Mouse (Mus musculus) forelimb bud, embryonic 11.5 days (tissue): ENCODE data around the gene Nudt5.
A peak's percentile ranks its signal among the peaks of the same experiment; 100 is the strongest.

Experiments used
- DNase-seq: peaks from one replicate; pipeline ENCODE4 v3.0.0-alpha.2; 2012; ENCODE audit warnings: low read depth, low spot score

Gene Nudt5

DNA sequence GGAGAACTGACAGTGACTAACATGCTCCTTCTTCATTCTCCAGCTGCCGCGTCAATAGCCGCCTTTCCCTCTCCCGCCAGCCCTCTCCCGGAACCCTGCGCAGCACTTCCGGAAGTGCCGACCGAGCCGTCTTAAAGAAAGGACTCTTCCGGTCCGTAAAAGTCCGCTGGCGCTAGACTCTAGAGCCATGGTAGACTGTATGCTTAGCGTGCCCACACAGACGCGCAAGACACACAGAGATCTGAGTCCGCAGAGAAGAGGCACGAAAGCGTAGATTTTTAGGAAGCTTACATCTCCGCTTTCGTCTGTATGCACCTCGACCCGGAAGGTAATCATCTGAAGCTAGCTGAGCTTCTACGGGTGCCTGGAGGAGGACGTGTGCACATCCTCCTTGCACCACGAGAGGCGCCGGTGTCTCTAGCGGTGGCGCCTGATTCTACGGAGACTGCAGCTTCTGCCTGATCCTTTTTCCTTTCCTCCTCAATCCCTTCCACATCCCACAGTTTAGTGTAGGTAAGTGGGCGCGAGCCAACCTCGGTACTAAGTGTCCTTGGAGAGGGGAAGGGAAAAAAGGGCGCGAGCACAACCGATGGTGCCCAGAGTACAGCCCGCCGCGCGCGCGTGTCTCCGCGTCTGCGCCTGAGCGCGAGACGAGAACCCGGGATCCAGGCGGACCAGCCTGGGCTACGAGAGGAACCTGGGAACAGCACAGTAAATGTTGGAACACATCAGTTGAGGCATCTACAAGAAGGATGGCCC, at the start of gene Nudt5, which contains the start of gene Cdc123:
Gene Nudt5 (plus strand): TSS at position 147 of the 759 bp plus-strand sequence.
Gene Cdc123 (minus strand): TSS at position 292 of the 759 bp plus-strand sequence.
- DNase-seq, result peak; percentile 89

DNA sequence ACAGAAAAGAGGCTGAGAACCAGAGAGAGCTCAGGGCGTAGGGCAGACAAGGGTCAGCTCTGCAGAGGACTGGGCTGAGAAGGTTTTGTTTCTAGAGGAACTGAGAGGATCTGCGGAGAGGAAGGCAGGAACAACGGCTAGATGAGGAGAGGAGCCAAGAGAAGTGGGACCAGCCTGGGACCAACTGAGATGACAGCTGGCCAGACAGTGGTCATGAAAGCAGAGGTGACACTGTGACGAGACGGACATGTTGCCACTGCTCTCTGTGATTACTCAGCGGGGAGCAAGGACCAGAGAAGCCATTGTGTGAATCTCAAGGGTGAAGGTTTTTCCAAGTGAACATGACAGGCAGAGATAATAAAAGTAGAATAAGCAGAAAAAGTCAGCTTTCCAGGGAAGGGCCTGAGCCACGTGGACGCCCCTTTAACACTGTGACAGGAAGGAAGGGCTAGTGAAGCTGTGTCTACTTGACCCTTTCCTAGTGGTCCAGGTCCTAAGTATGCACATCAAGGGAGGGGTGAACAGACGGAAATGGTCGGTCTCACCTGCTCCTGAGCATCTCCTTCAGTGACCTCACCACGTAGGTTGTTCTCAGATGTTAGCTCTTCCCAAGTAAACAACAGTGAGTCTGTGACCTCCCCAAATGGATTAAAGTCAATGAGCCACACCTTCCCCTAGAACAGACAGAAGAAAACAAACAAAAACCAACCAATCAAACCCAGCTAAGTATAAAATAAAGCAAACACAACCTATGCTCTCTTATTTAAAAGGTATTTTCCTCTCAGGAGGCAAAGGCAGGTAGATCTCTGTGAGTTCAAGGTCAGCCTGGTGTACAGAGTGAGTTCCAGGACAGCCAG, 46.8 kb upstream of the Nudt5 start:
- no peak for DNase-seq

DNA sequence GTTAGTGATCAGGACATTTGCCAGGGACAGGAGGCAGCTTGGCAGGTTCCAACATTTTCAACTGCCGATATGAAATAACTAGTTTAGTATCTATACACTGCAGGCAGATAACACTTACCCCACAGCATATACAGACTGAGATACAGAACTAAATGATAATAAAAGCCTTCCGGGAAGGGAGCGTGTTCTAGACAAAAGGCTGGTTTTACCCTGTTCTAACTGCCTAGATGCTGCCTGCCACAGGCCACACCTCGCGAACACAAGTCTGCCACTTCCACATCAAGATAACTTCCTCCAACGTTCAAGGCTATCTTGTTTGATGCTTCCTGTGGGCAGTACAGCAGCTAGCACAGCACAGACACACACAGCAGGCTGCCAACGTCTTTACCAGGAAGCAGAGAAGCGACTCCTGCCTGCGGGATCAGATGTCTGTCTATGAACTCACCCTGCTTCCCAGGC, 43.6 kb upstream of the Nudt5 start:
- DNase-seq, result no peak

DNA sequence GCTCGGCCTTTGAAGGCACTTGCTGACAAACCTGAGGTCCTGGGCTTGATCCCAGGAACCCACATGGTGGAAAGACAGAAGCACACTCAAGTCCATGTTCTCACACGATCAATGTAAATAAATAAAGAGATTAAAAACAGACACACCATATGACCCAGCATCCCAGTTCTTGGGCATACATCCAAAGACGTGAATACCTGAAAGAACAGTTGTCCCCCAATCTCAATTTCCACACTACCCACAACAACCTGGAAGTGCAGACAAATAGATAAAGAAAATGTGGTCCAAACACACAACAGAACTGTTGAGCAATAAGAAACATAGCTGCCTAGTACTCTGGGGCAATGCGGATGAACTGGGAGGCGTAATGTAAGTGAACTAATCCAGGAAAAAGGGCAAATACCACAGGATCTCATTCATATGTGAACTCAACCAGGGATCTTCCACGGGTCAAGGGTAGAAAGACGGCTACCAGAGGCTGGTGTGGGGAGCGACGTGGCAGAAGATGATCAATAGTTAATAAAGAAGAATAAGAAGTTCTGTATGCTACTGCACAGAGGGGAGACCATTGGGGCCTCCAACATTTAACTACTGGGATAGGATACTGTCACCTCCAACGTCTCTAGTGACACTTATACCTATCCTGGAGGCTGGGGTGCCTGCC, 42.8 kb upstream of the Nudt5 start:
- no peak for DNase-seq

DNA sequence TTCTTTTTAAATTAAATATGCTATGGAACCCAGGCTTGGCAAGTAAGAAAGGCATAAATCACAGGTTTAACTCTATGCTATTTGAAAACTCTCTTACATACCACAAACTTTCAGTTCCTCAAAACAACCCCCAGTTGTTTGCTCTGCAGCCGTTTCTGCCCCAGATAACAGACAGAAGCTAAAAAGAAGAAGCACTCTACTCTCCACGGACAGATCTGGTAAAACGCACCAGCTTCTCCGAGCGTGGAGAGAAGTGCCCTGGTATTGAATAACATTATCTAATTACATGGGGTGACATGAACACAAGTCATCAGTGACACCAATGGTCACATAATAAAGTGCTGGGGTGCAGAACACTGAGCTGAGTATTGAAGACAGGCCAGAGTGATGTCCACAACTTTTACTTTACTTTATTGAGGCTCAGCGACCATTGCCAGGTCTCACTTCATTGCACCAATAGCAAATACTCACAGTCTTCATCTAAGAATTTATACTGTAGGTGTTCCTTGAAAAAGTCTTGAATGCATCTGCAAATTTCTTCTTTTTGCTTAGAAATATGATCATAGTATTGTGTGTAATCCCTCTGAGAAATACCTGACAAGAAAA, 40.3 kb upstream of the Nudt5 start:
- no peak for DNase-seq

DNA sequence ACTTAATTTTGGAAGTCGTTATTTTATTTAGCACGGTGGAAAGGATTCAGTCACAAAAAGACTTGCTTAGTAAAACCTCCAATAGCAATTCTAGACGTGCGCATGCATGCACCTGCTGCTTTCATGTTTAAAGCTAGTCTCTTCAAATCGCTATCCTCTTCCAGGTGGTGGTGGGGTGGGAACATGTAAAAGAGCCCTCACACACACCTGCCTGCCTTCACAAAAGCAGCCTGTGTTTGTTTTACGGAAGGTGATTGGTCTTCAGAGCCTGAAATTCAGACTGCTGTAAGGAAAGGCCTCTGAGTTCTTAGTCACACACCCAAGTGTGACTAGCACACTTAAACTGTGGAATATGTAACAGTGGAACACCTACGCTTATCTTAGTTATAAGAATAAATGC, 39.6 kb upstream of the Nudt5 start:
- DNase-seq, result no peak

DNA sequence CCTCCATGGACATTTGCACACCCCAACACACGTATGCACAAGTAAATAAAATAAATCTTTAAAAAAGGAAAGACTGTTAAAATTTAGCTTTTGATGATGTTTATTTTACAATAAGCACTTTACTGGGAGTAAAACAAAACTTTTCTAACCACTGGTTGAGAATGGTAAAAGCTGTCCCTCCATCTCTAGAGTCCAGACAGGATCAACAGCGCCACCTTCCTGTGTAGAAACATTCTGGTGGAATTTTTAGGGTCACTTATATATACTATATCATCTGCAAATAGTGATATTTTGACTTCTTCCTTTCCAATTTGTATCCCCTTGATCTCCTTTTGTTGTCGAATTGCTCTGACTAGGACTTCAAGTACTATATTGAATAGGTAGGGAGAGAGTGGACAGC, 38.6 kb upstream of the Nudt5 start:
- peak; percentile 9 for DNase-seq

DNA sequence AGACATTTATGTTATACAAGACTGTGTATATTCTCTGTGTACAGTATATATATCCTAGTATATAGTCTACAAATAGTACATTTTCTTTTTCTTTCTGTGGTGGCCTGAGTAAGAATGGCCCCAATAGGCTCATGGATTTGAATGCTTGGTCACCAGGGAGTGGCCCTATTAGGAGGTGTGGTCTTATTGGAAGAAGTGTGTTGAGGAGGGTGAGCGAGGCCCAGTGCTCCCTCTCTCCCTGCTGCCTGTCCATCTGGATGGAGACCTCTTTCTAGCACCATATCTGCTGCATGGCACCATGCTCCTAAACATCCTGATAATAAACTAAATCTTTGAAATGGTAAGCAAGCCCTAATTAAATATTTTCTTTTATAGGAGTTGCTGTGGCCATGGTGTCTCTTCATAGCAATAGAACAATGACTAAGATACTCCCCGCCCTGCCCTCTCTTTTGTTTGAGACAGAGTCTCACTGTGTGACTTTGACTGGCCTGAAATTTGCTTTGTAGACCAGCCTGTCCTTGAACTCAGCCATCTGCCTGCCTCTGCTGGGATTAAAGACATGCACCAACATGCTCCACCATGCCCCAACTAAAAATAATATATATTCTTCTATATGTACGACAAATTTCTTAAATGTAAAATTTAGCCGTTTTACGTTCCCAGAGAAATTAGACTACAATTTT, 34.6 kb upstream of the Nudt5 start:
- no peak for DNase-seq

DNA sequence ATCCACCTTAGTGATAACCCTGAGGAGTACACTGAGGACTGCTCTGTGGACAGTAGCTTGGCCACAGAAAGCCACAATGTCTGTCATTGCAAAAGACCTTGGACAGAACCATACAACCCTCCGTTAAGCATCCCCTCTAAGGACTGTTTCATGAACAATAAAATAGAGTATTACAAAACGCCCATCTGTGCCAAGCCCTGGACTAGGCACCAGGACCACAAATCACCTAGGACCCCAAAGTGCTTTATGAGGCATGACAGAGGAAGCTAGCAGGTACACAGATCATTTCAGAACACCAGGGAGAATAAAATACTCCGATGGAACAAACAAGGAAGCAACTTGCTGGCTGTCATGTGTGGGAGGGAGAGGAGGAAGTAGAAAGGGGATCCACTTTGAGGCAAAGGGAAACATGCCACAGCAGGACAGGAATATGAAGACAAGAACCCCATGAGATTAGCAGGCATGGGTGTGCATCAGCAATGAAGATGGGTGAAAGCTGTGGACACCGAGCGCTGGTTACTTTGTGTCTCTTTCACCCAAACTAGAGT, 33.5 kb upstream of the Nudt5 start:
- DNase-seq, result no peak

DNA sequence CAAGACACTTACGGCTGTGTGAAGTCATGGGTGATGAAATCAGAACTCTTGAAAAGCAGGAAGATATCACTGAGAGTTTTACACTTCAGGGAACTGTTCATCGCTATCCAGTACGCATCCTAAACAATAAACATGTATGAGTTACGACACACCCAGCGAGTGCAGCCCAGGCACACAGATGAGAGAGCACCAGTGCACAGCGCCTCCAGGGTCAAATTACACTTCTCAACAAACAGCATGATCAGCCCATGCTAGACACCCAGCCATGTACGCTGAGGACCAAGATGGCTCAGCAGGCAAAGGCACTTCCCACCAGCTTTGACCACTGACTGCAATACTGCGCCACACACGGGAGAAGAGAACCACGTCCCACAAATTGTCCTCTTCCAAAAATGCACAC, 23.6 kb upstream of the Nudt5 start:
- no peak for DNase-seq

DNA sequence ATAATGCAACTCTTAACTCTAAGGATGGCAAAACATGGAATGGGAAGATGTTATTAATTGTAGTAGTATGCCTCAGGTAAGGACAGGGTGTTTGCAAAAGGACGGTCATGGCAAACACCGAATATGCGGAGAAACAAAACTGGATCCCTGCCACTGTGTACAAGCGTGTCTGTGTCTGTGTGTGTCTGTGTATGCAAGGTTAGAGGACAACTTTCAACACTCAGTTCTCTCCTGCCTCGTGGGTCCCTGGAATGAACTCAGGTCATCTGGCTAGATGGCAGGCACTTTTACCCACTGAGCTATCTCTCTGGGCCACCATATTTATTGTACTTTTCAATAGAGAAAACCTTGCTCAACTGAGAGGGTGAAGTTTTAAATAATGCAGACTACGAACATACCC, 22.4 kb upstream of the Nudt5 start:
- no peak for DNase-seq

DNA sequence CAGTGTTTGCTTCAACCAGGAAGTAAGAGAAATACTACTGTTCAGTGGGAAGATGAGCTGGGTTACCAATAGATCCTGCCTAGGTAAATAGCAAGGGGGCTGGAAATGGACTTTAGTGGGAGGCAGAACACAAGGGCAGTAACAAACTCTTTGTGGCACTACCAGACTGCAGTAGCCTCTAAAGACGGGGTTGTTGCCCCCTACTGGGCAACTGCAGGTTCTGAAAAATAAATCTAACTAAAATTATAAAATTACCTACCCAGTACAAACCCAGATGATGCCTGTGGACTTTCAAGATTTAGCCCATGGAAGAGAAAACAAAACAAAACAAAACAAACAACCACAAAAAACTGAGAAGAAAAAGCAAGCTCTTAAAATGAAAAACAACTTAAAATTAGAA, 20.6 kb upstream of the Nudt5 start:
- DNase-seq, result peak; percentile 10

DNA sequence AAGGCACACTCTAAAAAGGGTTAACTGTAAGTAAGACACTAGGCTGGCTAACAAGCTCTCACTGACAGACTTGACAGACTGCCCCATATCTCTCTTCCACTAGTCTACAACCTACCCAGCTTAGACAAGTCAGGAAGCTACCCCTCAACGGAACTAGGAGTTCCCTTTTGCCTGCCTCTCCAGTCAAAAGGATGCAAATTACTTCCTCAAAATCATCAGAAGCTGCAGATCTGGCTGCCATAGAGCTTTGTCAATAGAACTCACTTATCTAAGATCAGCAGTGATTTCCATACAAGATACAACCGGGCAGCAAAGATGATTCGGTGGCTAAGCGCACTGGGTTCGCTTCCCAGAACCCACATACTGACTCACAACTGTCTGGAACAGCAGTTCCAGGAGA, 20.1 kb upstream of the Nudt5 start:
- no peak for DNase-seq

DNA sequence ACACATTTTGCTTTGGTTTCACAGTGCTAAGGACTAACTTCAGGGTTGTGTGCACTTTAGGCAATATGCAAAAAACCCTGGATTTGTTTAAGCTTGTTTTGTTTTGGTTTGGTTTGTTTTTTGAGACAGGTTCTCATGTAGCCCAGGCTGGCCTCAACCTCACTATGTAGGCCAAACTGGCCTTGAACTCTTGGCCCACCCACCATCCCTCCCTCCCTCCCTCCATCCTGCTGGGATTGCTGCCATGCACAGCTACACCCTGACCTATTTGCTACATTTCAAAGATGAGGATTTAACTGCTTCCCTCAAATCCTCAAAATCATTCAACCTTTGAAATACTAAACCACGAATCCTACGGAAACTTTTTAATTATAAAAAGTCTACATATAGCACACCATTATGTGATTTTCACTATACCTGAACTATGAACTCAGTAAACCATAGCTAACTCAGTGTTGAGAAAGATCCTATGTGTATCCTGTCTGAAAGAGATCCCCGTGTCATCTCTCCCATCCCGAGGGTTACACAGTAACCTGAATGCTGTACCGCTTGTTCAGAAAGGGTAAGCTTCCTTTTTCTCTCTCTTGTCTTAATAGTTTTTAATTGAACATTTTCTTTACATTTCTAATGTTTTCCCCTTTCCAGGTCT, 19.4 kb upstream of the Nudt5 start:
- no peak for DNase-seq

DNA sequence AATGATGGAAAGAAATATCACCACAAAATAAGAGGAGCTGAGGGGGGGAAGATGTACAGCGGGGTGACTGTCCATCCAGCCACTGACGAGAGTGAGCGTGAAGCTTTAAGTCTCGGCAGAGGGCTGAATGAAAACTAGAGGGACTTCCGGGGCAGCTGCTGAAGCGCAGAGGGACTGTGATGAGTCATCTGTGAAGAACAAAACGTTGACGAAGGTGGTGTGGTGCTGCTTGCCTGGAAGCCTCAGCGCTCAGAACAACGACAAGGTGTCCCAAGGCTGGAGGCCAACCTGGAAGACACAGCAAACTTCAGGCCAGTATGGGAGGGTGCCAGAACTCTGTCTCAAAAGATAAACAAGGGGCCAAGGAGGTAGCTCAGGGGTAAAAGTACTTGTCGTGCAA, 4.0 kb upstream of the Nudt5 start:
- no peak for DNase-seq

DNA sequence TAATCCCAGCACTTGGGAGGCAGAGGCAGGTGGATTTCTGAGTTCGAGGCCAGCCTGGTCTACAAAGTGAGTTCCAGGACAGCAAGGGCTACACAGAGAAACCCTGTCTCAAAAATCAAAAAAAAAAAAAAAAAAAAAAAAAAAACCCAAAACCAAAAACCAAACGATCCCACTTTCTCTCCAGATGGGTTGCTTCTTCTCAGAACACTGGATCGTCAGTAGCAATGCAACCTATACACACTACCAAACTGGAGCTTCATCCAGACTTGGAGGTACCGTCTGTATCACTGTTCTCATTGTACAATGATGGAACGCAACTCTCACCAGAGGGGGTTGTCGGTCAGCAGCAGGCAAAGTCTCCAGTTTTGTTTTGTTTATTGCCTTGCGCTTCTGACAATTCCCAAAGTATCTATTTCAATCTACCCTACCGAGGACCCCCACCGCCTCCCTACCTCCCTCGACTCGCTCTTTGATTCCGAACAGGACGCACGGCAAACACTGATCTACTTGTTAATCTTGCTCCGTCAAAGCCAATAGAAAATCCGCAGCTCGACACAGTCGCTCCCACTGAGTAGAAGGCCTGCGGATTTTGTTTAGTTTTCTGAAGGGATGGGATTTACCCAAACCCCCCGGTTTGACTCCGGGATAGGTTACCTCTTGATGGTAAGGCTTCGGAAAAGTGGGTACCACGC, 492 bp upstream of the Nudt5 start:
- no peak for DNase-seq

DNA sequence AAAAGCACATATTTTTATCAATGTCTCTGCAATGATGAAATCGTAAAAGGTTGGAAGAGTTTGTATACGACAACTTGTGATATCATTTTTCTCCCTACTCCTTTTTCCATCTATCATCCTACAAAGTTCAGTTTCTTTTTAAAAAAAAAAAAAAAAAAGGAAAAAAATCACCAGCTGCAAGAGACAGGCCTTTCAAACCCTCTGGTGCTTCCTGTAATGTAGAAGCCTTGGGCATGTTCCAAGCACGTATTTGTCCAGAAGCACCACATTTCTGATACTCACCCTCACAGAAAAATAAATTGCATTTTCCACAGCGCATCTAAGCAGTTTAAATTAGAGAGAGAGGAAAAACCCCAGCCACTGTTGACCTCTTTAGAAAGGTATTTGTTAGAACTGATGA, 1.0 kb downstream of the Nudt5 start:
- no peak for DNase-seq

DNA sequence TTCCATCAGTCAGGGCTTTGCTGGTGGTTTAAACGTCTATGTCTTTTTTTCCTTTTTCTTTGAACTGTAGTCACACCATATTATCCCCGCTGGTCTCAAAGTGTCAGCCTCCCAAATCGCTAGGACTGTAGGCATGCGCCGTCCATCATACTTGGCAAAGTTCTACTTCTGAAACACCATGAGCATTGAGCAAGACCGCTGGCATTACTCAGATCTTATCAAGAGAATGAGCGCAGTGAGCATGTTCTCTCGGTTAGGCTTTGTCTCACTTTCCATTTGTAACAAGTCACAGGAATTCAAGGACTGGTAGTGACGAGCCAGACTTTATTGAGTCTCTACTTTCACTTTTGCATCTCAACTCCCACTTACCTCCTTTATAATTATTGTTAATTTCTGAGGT, 6.3 kb downstream of the Nudt5 start:
- no peak for DNase-seq

DNA sequence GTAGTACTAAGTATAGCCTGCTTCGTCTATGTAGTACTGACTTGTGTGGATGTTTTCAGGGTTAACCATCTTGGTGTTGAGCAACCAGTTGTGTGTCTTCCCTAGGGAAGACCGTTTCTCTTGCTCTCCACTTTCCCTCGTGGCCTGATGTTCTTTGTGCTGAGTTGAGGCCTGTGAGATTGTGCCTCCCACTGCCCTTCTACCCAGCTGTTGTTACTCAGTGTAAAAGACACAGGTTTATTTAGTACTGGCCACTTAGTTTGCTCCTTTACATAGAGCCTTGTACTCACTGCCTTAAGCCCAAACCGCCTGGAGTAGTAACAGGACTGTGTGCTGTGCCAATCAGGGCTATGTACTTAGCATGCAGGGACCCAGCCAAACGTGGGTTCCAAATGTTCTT, 7.0 kb downstream of the Nudt5 start:
- no peak for DNase-seq

DNA sequence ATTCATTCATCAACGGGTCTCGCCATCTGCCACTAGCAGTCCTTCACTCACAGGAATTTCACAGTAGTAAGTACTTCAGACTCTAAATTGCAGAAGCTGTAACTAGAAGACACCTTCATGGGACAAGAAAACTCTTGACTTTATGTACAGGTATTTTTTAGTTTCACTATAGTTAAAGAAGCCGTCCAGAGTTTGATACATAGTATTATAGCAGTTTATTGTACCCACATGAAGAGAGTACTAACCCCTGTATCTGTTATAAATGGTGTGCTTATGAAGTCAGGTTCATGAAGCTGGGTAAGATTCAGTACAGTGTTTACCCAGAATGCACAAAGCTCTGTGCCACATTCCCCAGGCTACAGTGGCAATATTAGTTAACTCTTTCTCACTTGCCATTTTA, 18.0 kb downstream of the Nudt5 start, which contains the start of gene Gm13199:
Gene Gm13199 (minus strand): TSS at position 101 of the 400 bp plus-strand sequence.
- DNase-seq, result no peak
